Mouse (Mus musculus) megakaryocyte, embryonic 14.5 days (primary cell): ENCODE results near the gene Gstt1. TPM values are rescaled to one million over a fixed set of nuclear protein-coding genes. Genes with fewer than 3 reads are reported as not detected.

Experiments
- H3K27me3 ChIP-seq: replicated peaks from 2 replicates; pipeline ENCODE3; 2012; ENCODE audit warnings: inconsistent platforms
- H3K36me3 ChIP-seq: replicated peaks from 2 replicates; pipeline ENCODE3; 2012; ENCODE audit warnings: low read length, inconsistent platforms, mixed read lengths
- H3K4me1 ChIP-seq: 2 replicates; pipeline ENCODE4 v1.6.1; 2012; ENCODE audit warnings: inconsistent platforms
- H3K4me3 ChIP-seq: replicated peaks from 2 replicates; pipeline ENCODE3; 2012; ENCODE audit warnings: moderate library complexity, mild to moderate bottlenecking, inconsistent platforms
- H3K9me3 ChIP-seq: 2 replicates; pipeline ENCODE4 v1.6.1; 2012; ENCODE audit warnings: inconsistent platforms
- FLI1 ChIP-seq: IDR thresholded peaks from 2 replicates; pipeline ENCODE4 v1.6.1; 2012; ENCODE audit warnings: low read length, inconsistent platforms, mixed read lengths
- GATA1 ChIP-seq: IDR thresholded peaks from 3 replicates; pipeline ENCODE4 v1.6.1; 2012; ENCODE audit warnings: mixed read lengths, low read length, inconsistent platforms, borderline replicate concordance
- polyA plus RNA-seq: library from polyadenylated mRNA; stranded (reverse); fragments of >175 nt; gene quantifications from 2 replicates; pipeline ENCODE4 v1.2.3, GENCODE M21; 2012; ENCODE audit warnings: low replicate concordance; ENCODE audit not compliant: insufficient read depth

Gstt1 gene
- polyA plus RNA-seq, 1 experiment: 44.0 TPM

- no peak overlapping the region for H3K4me3 ChIP-seq
- no peak for TF ChIP-seq FLI1
- no peak for TF ChIP-seq GATA1
- peaks cover 28% of the 10 kb centered on the region for H3K4me1 ChIP-seq
- H3K36me3 ChIP-seq: peaks cover 2% of the 10 kb centered on the region
- H3K27me3 ChIP-seq: peaks cover 4% of the 10 kb centered on the region
- no peaks in the 10 kb centered on the region for H3K9me3 ChIP-seq
Observed at GRCm38 (mm10) chr10:75766856-75767255, 31.5 kb downstream of the Gstt1 start.

DNA sequence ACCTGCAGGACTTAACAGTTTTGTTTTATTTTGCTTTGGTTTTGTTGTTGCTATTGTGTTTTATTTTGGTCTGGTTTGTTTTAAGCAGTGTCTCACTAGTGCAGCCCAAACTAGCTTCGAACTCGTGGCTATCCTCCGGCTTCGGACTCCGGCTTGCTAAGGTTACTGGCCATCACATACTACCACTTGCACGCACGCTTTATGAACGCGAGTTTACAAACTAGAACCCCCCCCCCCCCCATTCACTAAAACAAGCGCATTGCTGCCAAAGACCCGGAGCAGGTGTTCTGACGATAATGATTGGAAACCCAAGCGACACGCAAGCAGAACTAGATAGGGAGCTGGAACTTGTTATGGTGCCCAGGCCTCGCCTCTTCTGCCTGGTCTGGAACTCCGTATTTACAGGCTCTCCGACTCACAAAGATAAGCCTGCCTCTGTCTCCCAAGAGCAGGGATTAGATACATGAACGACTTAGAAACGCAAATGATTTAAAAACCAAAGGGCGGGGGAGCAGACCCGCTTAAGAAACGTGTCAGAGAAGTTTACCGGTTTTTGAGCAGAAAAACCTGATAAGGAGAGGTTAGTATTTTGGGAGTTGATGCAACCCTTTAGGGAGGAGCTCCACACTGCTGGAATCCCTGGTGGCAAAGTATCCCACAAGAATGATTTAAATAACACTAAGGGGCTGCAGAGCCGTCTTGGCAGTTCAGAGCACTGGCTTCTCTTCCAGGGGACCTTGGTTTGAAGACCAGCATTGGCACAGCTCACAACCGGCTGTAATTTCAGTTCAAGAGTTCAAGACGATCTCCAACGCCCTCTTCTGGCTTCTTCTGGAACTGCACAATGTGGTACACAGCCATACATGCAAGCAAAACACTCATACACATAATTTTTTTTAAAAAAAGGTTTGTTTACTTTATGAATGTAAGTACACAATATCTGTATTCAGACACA, 33.6 kb downstream of the Gstt1 start:
- Histone ChIP-seq H3K9me3 (no peaks in the 10 kb centered on the region), H3K4me3 (peak overlapping the region; percentile 99), H3K27me3 (no peaks in the 10 kb centered on the region), H3K4me1 (peaks cover 33% of the 10 kb centered on the region), H3K36me3 (peaks cover 19% of the 10 kb centered on the region)
- TF ChIP-seq GATA1 (no peak), FLI1 (no peak)

- TF ChIP-seq FLI1: no peak
- TF ChIP-seq GATA1: no peak
- Histone ChIP-seq H3K36me3 (peaks cover 28% of the 10 kb centered on the region), H3K4me3 (peak within 1 kb of the TSS; percentile 99), H3K4me1 (peaks cover 33% of the 10 kb centered on the region), H3K27me3 (no peaks in the 10 kb centered on the region), H3K9me3 (no peaks in the 10 kb centered on the region)
Observed at GRCm38 (mm10) chr10:75763682-75764518, 34.5 kb downstream of the Gstt1 start, which contains the start of gene Cabin1. TSS of gene Cabin1 (minus strand) at chr10:75764341.

DNA sequence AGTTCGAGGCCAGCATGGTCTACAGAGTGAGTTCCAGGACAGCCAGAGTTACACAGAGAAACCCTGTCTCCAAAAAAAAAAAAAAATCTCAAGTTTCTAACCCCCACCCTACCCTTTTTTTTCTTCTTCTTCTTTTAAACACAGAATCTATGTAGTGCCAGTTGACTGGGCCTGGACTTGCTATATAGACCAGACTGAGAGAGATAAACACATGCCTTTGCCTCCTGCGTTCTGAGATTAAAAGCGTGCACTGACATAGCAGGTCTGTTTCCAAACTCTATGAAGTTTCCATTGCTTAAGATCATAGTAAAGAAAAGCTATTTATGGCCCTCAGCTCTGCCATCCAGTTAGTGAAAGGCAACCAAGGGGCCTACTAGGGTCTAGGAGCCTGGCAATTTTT, 36.0 kb downstream of the Gstt1 start:
- no peak for TF ChIP-seq FLI1
- Histone ChIP-seq H3K4me3 (no peak overlapping the region), H3K27me3 (no peaks in the 10 kb centered on the region), H3K36me3 (peaks cover 41% of the 10 kb centered on the region), H3K9me3 (no peaks in the 10 kb centered on the region), H3K4me1 (peaks cover 29% of the 10 kb centered on the region)

DNA sequence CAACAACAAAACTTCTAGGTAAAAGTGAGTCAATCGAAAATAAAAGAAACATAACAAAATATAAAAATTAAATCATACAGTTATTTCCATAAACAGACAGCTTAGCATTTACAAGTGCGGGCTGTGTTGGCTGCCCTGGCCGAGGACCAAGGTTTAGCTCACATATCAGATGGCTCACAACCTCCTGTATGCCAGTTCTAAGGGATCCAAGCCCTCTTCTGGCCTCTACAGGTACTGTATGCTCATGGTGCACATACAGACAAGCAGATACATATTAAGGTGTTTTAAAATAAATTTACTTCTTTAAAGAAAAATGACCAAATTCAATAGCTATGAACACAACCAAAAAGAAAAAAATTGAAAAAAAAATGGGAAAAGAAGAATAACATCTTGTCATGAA, 38.1 kb downstream of the Gstt1 start:
- Histone ChIP-seq H3K4me3 (no peak overlapping the region), H3K9me3 (no peaks in the 10 kb centered on the region), H3K4me1 (peaks cover 33% of the 10 kb centered on the region), H3K36me3 (peaks cover 61% of the 10 kb centered on the region), H3K27me3 (no peaks in the 10 kb centered on the region)
- no peak for TF ChIP-seq GATA1
- no peak for TF ChIP-seq FLI1

GRCm38 (mm10) chr10:75756719-75757118, 41.7 kb downstream of the Gstt1 start:
- Histone ChIP-seq H3K36me3 (peaks cover 94% of the 10 kb centered on the region), H3K4me1 (peaks cover 12% of the 10 kb centered on the region), H3K9me3 (no peaks in the 10 kb centered on the region), H3K27me3 (no peaks in the 10 kb centered on the region), H3K4me3 (no peak overlapping the region)
- TF ChIP-seq GATA1 (no peak), FLI1 (no peak)

GRCm38 (mm10) chr10:75744017-75744416, 54.4 kb downstream of the Gstt1 start:
- Histone ChIP-seq H3K27me3 (no peaks in the 10 kb centered on the region), H3K36me3 (peaks cover 96% of the 10 kb centered on the region), H3K9me3 (no peaks in the 10 kb centered on the region), H3K4me3 (no peak overlapping the region), H3K4me1 (peaks cover 26% of the 10 kb centered on the region)
- TF ChIP-seq FLI1 (no peak), GATA1 (no peak)

DNA sequence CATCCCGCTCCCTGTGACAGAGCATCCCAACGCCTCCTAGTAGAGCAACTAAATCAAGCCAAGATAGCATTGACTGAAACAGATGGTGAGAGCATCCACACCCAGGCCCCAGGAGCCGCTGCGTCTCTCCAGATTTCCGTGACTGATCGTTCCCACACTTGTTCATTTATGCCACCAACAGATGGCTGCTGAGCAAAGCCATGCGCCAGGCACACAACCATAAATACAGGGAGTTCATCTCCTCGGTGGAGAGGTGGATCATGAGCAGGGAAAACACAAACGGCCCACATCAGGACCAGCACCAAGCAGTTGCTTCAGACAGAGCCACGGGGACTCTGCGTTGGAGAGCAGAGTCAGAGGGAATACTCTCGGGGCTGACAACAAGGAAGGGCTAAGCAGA, 55.0 kb downstream of the Gstt1 start:
- Histone ChIP-seq H3K36me3 (peaks cover 99% of the 10 kb centered on the region), H3K4me3 (no peak overlapping the region), H3K27me3 (no peaks in the 10 kb centered on the region), H3K9me3 (no peaks in the 10 kb centered on the region), H3K4me1 (peaks cover 31% of the 10 kb centered on the region)
- no peak for TF ChIP-seq GATA1
- TF ChIP-seq FLI1: no peak

DNA sequence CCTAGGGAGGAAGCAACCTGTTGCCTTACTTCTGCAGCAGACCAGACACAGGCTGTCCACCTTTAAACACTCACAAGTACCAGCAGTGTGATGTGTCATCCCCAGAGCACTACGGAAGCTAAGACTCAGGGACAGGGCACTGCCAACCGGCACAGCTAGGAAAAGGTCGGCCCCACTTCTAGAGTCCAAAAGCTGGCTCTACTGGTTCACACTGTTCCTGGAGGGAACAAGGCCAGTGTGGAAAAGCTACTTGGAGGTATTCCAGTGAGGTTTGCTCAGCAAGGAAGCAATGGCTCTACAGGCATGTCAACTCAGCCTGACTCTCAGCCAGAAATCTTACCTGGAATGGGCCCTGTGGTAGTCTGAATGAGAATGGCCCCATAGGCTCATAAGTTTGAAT, 57.5 kb downstream of the Gstt1 start:
- TF ChIP-seq GATA1 (no peak), FLI1 (no peak)
- Histone ChIP-seq H3K4me3 (no peak overlapping the region), H3K4me1 (peaks cover 31% of the 10 kb centered on the region), H3K27me3 (no peaks in the 10 kb centered on the region), H3K9me3 (no peaks in the 10 kb centered on the region), H3K36me3 (peaks cover 99% of the 10 kb centered on the region)

Other genes starting within 250 kb of the Gstt1 start
- gene Lrrc75b, start 238.3 kb downstream of the Gstt1 start, polyA plus RNA-seq: not detected in 2 replicates
- 0.84 TPM in 1 of 2 replicates, not detected in the other for gene Ggt1, start 237.0 kb downstream of the Gstt1 start, polyA plus RNA-seq
- gene Ggt5, start 209.2 kb downstream of the Gstt1 start, polyA plus RNA-seq: 4.5 and 13.7 TPM in 2 replicates
- gene Susd2, start 154.6 kb downstream of the Gstt1 start, polyA plus RNA-seq: 0.17 TPM in 1 of 2 replicates, not detected in the other
- 31.2 and 49.1 TPM in 2 replicates for gene Cabin1, start 34.2 kb downstream of the Gstt1 start, polyA plus RNA-seq
- gene Ddt, start 25.2 kb downstream of the Gstt1 start, polyA plus RNA-seq: 51.1 and 91.0 TPM in 2 replicates
- gene Gm20441, start 17.6 kb downstream of the Gstt1 start, polyA plus RNA-seq: not detected in 2 replicates
- gene Gstt3, start 17.2 kb downstream of the Gstt1 start, polyA plus RNA-seq: 1.6 TPM in 1 of 2 replicates, not detected in the other
- gene Gstt4, start 24.0 kb upstream of the Gstt1 start, polyA plus RNA-seq: 0.10 TPM in 1 of 2 replicates, not detected in the other
- 2.3 TPM in 1 of 2 replicates, not detected in the other for gene Gstt2, start 38.8 kb upstream of the Gstt1 start, polyA plus RNA-seq
- gene Mif, start 61.7 kb upstream of the Gstt1 start, polyA plus RNA-seq: 3,756 and 4,116 TPM in 2 replicates
- gene Derl3, start 94.8 kb upstream of the Gstt1 start, polyA plus RNA-seq: 1.2 and 44.8 TPM in 2 replicates
- gene Smarcb1, start 123.0 kb upstream of the Gstt1 start, polyA plus RNA-seq: 241 and 345 TPM in 2 replicates
- 113 and 164 TPM in 2 replicates for gene Chchd10, start 134.5 kb upstream of the Gstt1 start, polyA plus RNA-seq
- 0.19 TPM in 1 of 2 replicates, not detected in the other for gene Mmp11, start 137.9 kb upstream of the Gstt1 start, polyA plus RNA-seq
- gene Gm867, start 142.1 kb upstream of the Gstt1 start, polyA plus RNA-seq: not detected in 2 replicates
- gene Vpreb3, start 144.5 kb upstream of the Gstt1 start, polyA plus RNA-seq: not detected in 2 replicates
- gene Gm5134, start 155.9 kb upstream of the Gstt1 start, polyA plus RNA-seq: not detected in 2 replicates
- 0.64 and 3.0 TPM in 2 replicates for gene Zfp280b, start 234.1 kb upstream of the Gstt1 start, polyA plus RNA-seq